Mouse (Mus musculus) gastrocnemius, postnatal 14 days (tissue): ENCODE measurements around the gene Cldn13. TPM values are rescaled to one million over a fixed set of nuclear protein-coding genes. Genes with fewer than 3 reads are reported as not detected.
"Not testable (repeated sequence)": the region's sequence is repeated elsewhere in the genome, so short reads cannot be mapped to it uniquely, and the experiment has no call there.

ENCODE experiments used
- DNase-seq: peaks from one replicate; pipeline ENCODE4 v3.0.0; 2021; ENCODE audit warnings: mixed read lengths
- intact Hi-C: fragments of 180-260 bp; cut with DNase I; formaldehyde crosslinking; loops from one replicate; pipeline ENCODE4 v1.15.1; 2025; ENCODE audit warnings: low total_unique reads
- long read RNA-seq, 2 experiments: library from polyadenylated mRNA; stranded (forward); transcript quantifications; one replicate each; pipeline ENCODE4 v2.0.0; 2021
- total RNA-seq, 2 experiments: library from RNA; stranded (reverse); gene quantifications; 2 replicates each; pipeline ENCODE4 v1.2.3; 2021

Cldn13 gene
- not detected for total RNA-seq
- long read RNA-seq, experiment 1: 0 reads
- long read RNA-seq, experiment 2: 0 reads

- DNase-seq: no peak
- intact Hi-C loops: no loop called here
Observed at GRCm38 (mm10) chr5:134915311-134915710, at the start of gene Cldn13. Gene Cldn13 (minus strand): TSS chr5:134915526.

GRCm38 (mm10) chr5:134964655-134965054 lies 49.3 kb upstream of the Cldn13 start:
- intact Hi-C loops: loop anchor here (5.0 kb wide), 2 partner anchors 37 to 57 kb away; partner anchors contain the start of gene Tmem270
- not testable (repeated sequence) for DNase-seq

- peak; percentile 31 for DNase-seq
- intact Hi-C loops: loop anchor here (5.0 kb wide), 2 partner anchors 36 to 56 kb away; partner anchors contain the start of gene Tmem270
Observed at GRCm38 (mm10) chr5:134963546-134963945, 48.2 kb upstream of the Cldn13 start.

GRCm38 (mm10) chr5:134961519-134961918 lies 46.2 kb upstream of the Cldn13 start:
- intact Hi-C loops: loop anchor here (5.0 kb wide), 2 partner anchors 34 to 54 kb away; partner anchors contain the start of gene Tmem270
- DNase-seq: no peak

- intact Hi-C loops: loop anchor here (5.0 kb wide), 2 partner anchors 33 to 53 kb away; partner anchors contain the start of gene Tmem270
- DNase-seq: no peak
Observed at GRCm38 (mm10) chr5:134960430-134960829, 45.1 kb upstream of the Cldn13 start.

- intact Hi-C loops: no loop called here
- peak; percentile 30 for DNase-seq
Observed at GRCm38 (mm10) chr5:134959114-134959513, 43.8 kb upstream of the Cldn13 start.

- intact Hi-C loops: no loop called here
Observed at GRCm38 (mm10) chr5:134955491-134955890, 40.2 kb upstream of the Cldn13 start.

GRCm38 (mm10) chr5:134951053-134951884 lies 35.9 kb upstream of the Cldn13 start:
- intact Hi-C loops: no loop called here
- DNase-seq: no peak

More at GRCm38 (mm10) chr5:134955491-134955890, 40.2 kb upstream of the Cldn13 start:
- DNase-seq: no peak

GRCm38 (mm10) chr5:134948085-134948439 lies 32.7 kb upstream of the Cldn13 start:
- DNase-seq: no peak
- intact Hi-C loops: no loop called here

- intact Hi-C loops: no loop called here
- no peak for DNase-seq
Observed at GRCm38 (mm10) chr5:134947420-134948084, 32.2 kb upstream of the Cldn13 start.

- intact Hi-C loops: no loop called here
- DNase-seq: no peak
Observed at GRCm38 (mm10) chr5:134946857-134947255, 31.5 kb upstream of the Cldn13 start, which contains the start of gene Cldn4. Gene Cldn4 (minus strand): TSS chr5:134946934.

- no peak for DNase-seq
- intact Hi-C loops: no loop called here
Observed at GRCm38 (mm10) chr5:134946063-134946856, 30.9 kb upstream of the Cldn13 start.

GRCm38 (mm10) chr5:134945266-134945959 lies 30.1 kb upstream of the Cldn13 start:
- DNase-seq: no peak
- intact Hi-C loops: no loop called here

- intact Hi-C loops: no loop called here
Observed at GRCm38 (mm10) chr5:134944179-134944578, 28.9 kb upstream of the Cldn13 start.

GRCm38 (mm10) chr5:134942740-134943139 lies 27.4 kb upstream of the Cldn13 start:
- intact Hi-C loops: no loop called here

More at GRCm38 (mm10) chr5:134944179-134944578, 28.9 kb upstream of the Cldn13 start:
- DNase-seq: no peak

GRCm38 (mm10) chr5:134941472-134942209 lies 26.3 kb upstream of the Cldn13 start:
- intact Hi-C loops: no loop called here
- DNase-seq: no peak

More at GRCm38 (mm10) chr5:134942740-134943139, 27.4 kb upstream of the Cldn13 start:
- no peak for DNase-seq

GRCm38 (mm10) chr5:134939554-134939953 lies 24.2 kb upstream of the Cldn13 start:
- intact Hi-C loops, DNase-seq: not testable (repeated sequence)

- DNase-seq: no peak
- intact Hi-C loops: no loop called here
Observed at GRCm38 (mm10) chr5:134939069-134939468, 23.7 kb upstream of the Cldn13 start.
